Mouse (Mus musculus) olfactory bulb, adult 2 months (tissue): ENCODE results near the gene Guca2a. TPM values are rescaled to one million over a fixed set of nuclear protein-coding genes. Genes with fewer than 3 reads are reported as not detected.

Source experiments
- H3K27ac ChIP-seq: fragments of 200-500 bp; 2 replicates; pipeline ENCODE4 v1.5.1; 2012; ENCODE audit warnings: low read depth, low read length; ENCODE audit not compliant: insufficient read depth
- H3K4me1 ChIP-seq: fragments of 200-500 bp; 2 replicates; pipeline ENCODE4 v1.6.1; 2012; ENCODE audit warnings: low read length; ENCODE audit not compliant: control insufficient read depth, insufficient read depth
- H3K4me3 ChIP-seq: fragments of 200-500 bp; 2 replicates; pipeline ENCODE4 v1.5.1; 2012; ENCODE audit warnings: mild to moderate bottlenecking, low read depth, low read length, moderate library complexity; ENCODE audit not compliant: insufficient read depth
- CTCF ChIP-seq: fragments of 200-500 bp; IDR thresholded peaks from 2 replicates; pipeline ENCODE4 v1.5.1; 2012; ENCODE audit warnings: low read depth, mild to moderate bottlenecking, low read length, moderate library complexity; ENCODE audit not compliant: insufficient read depth
- POLR2A ChIP-seq: fragments of 200-500 bp; IDR thresholded peaks from 2 replicates; pipeline ENCODE4 v1.6.1; 2012; ENCODE audit warnings: mild to moderate bottlenecking, low read depth, low read length, moderate library complexity; ENCODE audit not compliant: insufficient read depth
- WGBS: fragments of 180-500 bp; shearing (Covaris S2); methylation state at CpG from one replicate; pipeline ENCODE4 v1.1.7; 2018; 5-methylcytosine and 5-hydroxymethylcytosine counted together
- polyA plus RNA-seq: library from polyadenylated mRNA; stranded (reverse); fragments of >200 nt; gene quantifications from 2 replicates; pipeline ENCODE4 v1.2.4, GENCODE M21; 2012; ENCODE audit warnings: low replicate concordance; ENCODE audit not compliant: missing spikeins, insufficient read depth, insufficient read length

Gene Guca2a
- polyA plus RNA-seq, 1 experiment: not detected

DNA sequence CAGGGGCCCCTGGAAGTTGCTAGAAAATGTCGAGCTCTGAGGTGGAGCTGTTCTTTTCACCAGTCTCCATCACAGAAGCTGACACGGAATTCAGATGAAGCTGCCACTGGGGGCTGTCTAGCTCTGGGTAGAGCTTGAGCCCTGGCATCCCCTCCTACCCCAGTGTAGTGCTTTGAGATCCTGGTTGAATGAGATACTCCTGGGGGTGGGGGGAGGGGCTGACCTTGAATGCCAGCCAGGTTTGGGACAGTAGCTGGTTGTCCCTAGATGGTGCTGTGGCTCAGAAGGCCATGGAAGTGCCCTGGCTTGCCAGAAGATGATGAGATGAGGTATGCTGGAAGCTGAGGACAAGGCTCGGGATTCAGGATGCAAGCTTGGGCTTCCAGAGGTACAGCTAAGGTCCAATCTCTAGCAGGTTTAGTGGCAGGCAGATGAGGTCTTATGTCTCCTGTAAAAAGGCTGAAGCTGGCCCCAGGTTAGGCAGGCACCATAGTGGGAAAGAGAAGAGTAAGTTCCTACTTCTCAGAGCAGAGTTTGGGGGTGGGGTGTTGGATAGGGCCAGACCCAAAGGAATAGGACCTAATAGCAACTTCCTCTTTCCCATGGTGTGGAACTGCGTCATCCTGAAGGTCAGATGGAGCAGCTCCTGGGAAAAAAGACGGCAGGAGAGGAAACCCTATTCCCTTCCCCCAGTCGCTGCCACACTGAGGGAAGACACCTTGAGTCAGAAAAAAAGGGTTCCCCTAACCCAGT is 2.4 kb upstream of the Guca2a start:
- peaks cover 8% of the 10 kb centered on the region for H3K4me1 ChIP-seq
- TF ChIP-seq CTCF: no peak
- no peak for TF ChIP-seq POLR2A
- H3K27ac ChIP-seq: no peak overlapping the region
- WGBS: 71% methylated on average over 6 of the region's 6 CpGs
- no peak overlapping the region for H3K4me3 ChIP-seq

DNA sequence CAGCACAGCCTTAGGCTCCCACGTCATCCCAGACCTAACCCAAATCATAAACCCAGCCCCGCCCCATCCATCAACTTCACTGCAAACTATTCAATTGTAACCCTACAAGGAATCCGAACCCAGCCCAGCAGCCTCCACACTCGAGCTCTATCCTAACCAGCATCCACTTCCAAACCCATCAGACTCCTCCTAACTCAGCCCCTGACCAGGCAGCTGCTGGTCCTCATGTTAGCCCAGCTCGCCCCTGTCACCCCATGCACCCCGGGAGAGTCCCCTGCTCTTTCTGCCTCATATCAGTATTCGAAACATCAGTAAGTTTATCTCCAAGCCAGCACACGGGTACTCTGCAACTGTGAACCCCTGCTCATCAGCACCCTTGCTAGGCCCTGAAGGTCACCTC is 1.8 kb upstream of the Guca2a start:
- Histone ChIP-seq H3K4me3 (no peak overlapping the region), H3K4me1 (peaks cover 8% of the 10 kb centered on the region), H3K27ac (no peak overlapping the region)
- TF ChIP-seq POLR2A (no peak), CTCF (no peak)
- 88% methylated on average over 8 of the region's 8 CpGs for WGBS

DNA sequence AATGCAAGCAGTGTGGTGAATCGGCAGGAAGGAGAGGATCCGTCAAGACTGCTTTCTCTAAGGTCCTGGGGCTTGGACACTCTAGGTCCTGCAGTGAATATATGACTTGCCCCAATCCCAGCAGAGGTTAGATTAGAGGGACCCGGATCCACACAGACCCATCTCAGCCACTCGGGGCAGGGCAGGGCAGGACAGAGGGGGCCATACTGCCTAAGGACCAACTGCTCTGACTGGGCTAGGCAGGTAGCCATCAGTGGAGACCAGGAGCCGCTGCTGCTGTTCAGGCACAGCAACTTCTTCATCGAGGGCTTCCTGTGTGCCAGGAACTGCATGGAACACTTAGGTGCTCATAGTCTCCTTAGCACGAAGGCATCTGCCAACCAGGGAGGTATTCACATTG is 773 bp upstream of the Guca2a start:
- 0 out of 2 replicates have a peak, but pooled peaks cover 4% of the 10 kb centered on the region for H3K4me1 ChIP-seq
- no peak overlapping the region for H3K4me3 ChIP-seq
- TF ChIP-seq CTCF: no peak
- TF ChIP-seq POLR2A: no peak
- whole genome bisulfite sequencing: 91% methylated on average over 7 of the region's 7 CpGs
- no peak overlapping the region for H3K27ac ChIP-seq

DNA sequence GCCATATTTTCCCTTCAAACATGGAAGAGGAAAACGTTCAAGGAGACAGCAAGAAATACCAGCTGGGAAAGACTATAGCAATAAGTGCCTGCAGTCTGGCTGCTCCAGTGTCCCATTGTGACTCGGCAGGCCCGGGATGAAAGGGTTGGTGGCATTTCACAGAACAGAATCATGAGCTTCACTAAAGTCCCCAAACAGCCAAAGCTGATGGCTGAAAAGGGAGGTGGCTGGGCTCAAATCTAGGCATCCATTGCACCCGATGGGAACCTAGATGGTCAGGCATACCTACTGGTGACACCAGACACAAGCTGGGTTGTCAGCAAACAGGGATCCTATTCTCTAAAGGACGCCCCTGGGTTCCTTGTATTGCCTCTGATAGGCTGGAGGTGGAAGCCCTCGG is 442 bp downstream of the Guca2a start:
- 0 out of 2 replicates have a peak, but pooled peaks cover 4% of the 10 kb centered on the region for H3K4me1 ChIP-seq
- no peak overlapping the region for H3K4me3 ChIP-seq
- no peak for TF ChIP-seq CTCF
- no peak for TF ChIP-seq POLR2A
- no peak overlapping the region for H3K27ac ChIP-seq
- WGBS: 78% methylated on average over 6 of the region's 6 CpGs

DNA sequence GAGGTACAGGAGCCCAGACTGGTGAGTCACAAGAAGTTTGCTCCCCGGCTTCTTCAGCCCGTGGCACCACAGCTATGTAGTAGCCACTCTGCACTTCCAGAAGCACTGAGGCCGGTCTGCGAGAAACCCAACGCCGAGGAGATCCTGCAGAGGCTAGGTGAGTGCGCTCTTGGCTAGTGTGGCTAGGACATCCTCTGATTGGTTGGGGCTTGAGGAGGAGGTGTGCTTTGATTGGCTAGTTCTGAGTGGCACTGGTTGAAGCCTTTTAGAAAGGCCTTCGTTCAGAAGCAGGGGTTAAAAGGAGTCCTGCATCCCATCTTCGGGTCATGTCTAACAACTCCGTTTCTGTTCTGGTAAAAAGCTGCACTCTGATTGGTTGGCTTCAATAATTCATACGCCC is 1.2 kb downstream of the Guca2a start:
- TF ChIP-seq POLR2A (no peak), CTCF (no peak)
- Histone ChIP-seq H3K4me3 (no peak overlapping the region), H3K4me1 (no peaks in the 10 kb centered on the region), H3K27ac (no peak overlapping the region)
- WGBS: 78% methylated on average over 11 of the region's 11 CpGs

DNA sequence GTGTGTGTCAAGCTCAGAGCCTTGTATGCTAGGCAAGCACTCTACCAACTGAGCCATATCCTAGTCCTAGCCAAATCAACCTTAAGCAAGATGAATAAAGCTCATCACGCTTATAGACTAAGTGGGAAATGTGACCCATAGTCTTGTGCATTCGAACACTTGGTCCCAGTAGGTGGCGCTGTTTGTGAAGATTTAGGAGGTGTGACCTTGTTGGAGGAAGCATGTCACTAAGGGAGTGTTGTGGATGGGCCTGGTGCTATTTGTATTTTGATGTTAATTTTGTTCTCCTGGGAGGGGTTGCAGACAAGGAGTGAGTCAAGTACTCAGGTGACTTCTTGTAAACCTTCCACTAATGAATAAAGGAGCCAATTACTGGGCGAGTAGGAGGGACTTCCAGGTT is 5.2 kb downstream of the Guca2a start:
- H3K4me1 ChIP-seq: no peaks in the 10 kb centered on the region
- no peak overlapping the region for H3K4me3 ChIP-seq
- WGBS: 85% methylated on average over 4 of the region's 4 CpGs
- no peak overlapping the region for H3K27ac ChIP-seq
- no peak for TF ChIP-seq POLR2A
- TF ChIP-seq CTCF: no peak

DNA sequence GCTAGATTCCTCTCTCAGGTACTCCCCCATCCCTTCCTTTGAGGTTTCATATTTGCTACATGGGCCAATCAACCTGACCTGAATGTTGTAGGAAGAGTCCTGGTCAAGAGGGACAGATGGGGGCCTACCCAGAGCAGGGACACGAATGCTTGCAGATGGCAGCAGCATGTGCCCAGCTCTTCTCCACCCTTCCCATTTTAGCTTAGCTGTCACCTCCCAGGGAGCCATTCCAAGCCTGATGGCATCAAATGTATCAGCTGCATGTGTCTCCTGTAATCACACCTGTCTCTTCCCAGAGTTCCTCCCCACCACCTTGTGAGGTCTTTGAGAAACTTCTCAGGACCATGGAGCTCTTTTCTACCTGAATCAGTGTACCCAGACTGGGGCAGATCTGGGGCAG is 19.5 kb downstream of the Guca2a start:
- no peak overlapping the region for H3K4me3 ChIP-seq
- 91% methylated on average over 1 of the region's 1 CpGs for WGBS
- no peaks in the 10 kb centered on the region; the same call in 1 of the 2 replicates for H3K4me1 ChIP-seq
- TF ChIP-seq POLR2A: no peak
- TF ChIP-seq CTCF: no peak
- H3K27ac ChIP-seq: no peak overlapping the region

DNA sequence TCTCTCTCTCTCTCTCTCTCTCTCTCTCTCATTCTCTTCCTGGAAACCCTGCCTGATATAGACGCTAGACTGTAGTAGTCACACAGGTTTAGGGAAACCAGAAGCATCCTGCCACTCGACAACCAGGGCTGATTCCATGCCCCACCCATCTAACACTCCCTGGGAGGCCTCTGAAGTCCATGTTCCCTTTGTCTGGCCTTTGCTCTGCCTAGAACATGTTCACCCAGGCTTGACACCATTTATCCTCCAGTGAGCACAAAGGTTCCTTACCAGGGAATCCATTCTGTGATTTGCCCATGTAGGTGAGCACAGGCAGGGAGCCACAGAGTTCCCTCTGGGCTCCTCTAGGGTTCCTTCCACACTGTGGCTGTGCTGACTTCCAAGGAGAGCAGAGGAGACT is 20.7 kb downstream of the Guca2a start:
- no peak overlapping the region for H3K4me3 ChIP-seq
- 72% methylated on average over 2 of the region's 2 CpGs for WGBS

DNA sequence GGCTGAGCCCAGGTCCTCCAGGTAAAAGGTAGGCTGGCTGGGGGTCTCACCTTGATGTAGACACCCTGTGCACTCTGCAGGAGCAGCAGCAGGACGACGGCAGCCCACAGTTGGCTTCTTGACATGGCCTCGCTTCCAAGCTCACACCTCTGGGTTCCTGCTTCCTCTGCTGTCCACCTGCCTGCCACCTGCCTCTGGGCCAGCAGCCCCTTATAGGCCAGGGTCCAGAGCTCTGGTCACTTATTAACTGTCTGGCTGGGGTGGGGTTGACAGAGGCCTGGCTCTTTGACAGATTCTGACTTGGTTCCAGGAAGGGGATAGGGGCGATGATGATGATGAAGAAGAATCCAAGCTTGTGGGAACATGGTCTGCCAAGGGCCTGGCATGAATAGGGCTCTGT is 21.2 kb downstream of the Guca2a start, which contains the start of gene Guca2b:
Guca2b (minus strand) TSS at position 224 of the 400 bp plus-strand sequence.
- TF ChIP-seq POLR2A (no peak), CTCF (no peak)
- 91% methylated on average over 4 of the region's 4 CpGs for WGBS
- Histone ChIP-seq H3K27ac (no peak within 1 kb of the TSS), H3K4me1 (peaks cover 10% of the 10 kb centered on the region), H3K4me3 (no peak within 1 kb of the TSS)

More for the DNA sequence above, 20.7 kb downstream of the Guca2a start:
- peaks cover 8% of the 10 kb centered on the region for H3K4me1 ChIP-seq
- TF ChIP-seq CTCF (no peak), POLR2A (no peak)
- H3K27ac ChIP-seq: no peak overlapping the region
